Mouse (Mus musculus) bone marrow macrophage, adult 2 months (primary cell): ENCODE data around the gene Krt78.

Experiments
- CTCF ChIP-seq: IDR thresholded peaks from 2 replicates; pipeline ENCODE4 v1.5.1; 2012; ENCODE audit warnings: low read depth, mild to moderate bottlenecking, low read length, moderate library complexity
- POLR2A ChIP-seq: IDR thresholded peaks from 2 replicates; pipeline ENCODE4 v1.6.1; 2012; ENCODE audit warnings: mild to moderate bottlenecking, low read depth, low read length, borderline replicate concordance

DNA sequence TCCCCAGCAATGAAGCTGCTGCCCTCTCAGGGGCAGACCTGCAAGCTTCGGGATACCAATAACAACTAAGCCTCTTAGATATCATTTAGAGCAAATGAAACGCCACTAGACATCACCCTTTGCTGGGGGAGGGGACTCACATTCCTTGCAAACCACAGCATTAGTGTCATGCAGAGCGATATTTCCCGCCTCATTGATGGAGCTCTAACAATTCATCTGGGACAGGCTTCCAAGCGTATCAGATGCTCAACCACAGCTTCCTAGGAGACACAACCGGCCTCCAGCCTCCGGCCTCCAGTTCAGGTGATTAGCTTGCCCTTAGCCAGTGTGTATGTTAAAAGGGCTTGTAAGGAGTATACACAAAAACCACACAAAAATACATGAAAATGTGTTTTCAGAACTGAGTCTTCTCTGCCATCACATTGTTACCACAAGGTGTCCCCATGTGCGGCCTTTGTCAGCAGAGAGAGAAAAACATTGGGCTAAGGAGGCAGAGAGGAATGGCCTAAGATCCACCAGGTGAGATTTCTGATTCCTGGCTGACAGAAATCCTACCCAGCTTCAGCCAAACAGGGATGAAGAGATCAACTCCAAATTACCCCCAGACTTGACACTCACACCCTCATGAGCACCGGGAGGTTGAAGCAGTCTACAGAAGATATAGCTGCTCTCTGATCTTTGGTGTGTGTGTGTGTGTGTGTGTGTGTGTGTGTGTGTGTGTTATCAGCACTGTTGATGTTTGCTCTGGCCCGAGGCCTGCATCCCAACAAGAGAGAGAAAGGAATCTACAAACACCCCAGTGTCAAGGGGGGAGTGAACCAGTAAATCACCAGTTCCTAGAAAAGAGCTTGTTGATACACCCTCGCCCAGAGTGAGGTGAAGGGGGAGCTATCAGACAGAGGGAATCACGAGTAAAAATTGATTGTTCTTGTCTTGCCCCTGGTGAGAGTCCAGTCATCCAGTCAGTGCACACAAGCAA lies 51.6 kb downstream of the Krt78 start:
- TF ChIP-seq POLR2A, result no peak
- no peak for TF ChIP-seq CTCF
